Mouse (Mus musculus) forebrain, embryonic 11.5 days (tissue): ENCODE measurements around the gene Tmem217. TPM values are rescaled to one million over a fixed set of nuclear protein-coding genes. Genes with fewer than 3 reads are reported as not detected.
A peak's percentile ranks its signal among the peaks of the same experiment; 100 is the strongest.
"Not testable (repeated sequence)": the region's sequence is repeated elsewhere in the genome, so short reads cannot be mapped to it uniquely, and the experiment has no call there.

Source experiments
- ATAC-seq: fragments of 200-750 bp; cut with Nextera tagmentation; replicated peaks from 2 replicates; pipeline ENCODE4 v1.8.0; 2017; ENCODE audit warnings: moderate TSS enrichment; ENCODE audit not compliant: low FRiP score
- DNase-seq: peaks from one replicate; pipeline ENCODE4 v3.0.0-alpha.2; 2017; ENCODE audit warnings: low spot score
- H3K27ac ChIP-seq: fragments of 300-500 bp; sonication (generic); 2 replicates; pipeline ENCODE4 v1.5.1; 2014; ENCODE audit warnings: low read depth, low read length
- H3K27me3 ChIP-seq: fragments of 300-500 bp; sonication (generic); 2 replicates; pipeline ENCODE4 v1.6.1; 2014; ENCODE audit warnings: mild to moderate bottlenecking, low read length, mixed read lengths; ENCODE audit not compliant: control insufficient read depth, insufficient read depth
- H3K36me3 ChIP-seq: fragments of 300-500 bp; sonication (generic); 2 replicates; pipeline ENCODE4 v1.6.1; 2014; ENCODE audit warnings: mild to moderate bottlenecking, low read length, moderate library complexity, mixed read lengths; ENCODE audit not compliant: control insufficient read depth, insufficient read depth
- H3K4me1 ChIP-seq: fragments of 300-500 bp; sonication (generic); replicated peaks from 2 replicates; pipeline ENCODE4 v1.6.1; 2014; ENCODE audit warnings: low read length, mixed read lengths; ENCODE audit not compliant: control insufficient read depth, insufficient read depth
- H3K4me2 ChIP-seq: fragments of 300-500 bp; sonication (generic); 2 replicates; pipeline ENCODE4 v1.6.1; 2014; ENCODE audit warnings: low read depth, mild to moderate bottlenecking, low read length, moderate library complexity, mixed read lengths; ENCODE audit not compliant: severe bottlenecking
- H3K4me3 ChIP-seq: fragments of 300-500 bp; sonication (generic); 2 replicates; pipeline ENCODE4 v1.5.1; 2014; ENCODE audit warnings: low read depth, low read length
- H3K9ac ChIP-seq: fragments of 300-500 bp; sonication (generic); 2 replicates; pipeline ENCODE4 v1.6.1; 2014; ENCODE audit warnings: low read length
- H3K9me3 ChIP-seq: fragments of 300-500 bp; sonication (generic); 2 replicates; pipeline ENCODE4 v1.6.1; 2016; ENCODE audit warnings: low read length, mixed read lengths; ENCODE audit not compliant: control insufficient read depth
- WGBS: fragments of 180-500 bp; shearing (Covaris S2); extraction: QIAGEN DNeasy Blood & Tissue Kit; methylation state at CpG from one replicate; pipeline ENCODE4 v1.1.7; 2014; 5-methylcytosine and 5-hydroxymethylcytosine counted together
- polyA plus RNA-seq: library from polyadenylated mRNA; unstranded; fragments of >200 nt; fragmentation: Nextera tagmentation; extraction: Ambion mirVana; gene quantifications from 2 replicates; pipeline ENCODE4 v1.2.1, GENCODE M21; 2014

Tmem217 gene
- polyA plus RNA-seq, 1 experiment from 2014 or later: 0.71 TPM

- no peaks in the 10 kb centered on the region for H3K27me3 ChIP-seq
- ATAC-seq (no peak), DNase-seq (no peak)
- H3K27ac ChIP-seq: no peak overlapping the region
- no peaks in the 10 kb centered on the region for H3K9me3 ChIP-seq
- no peaks in the 10 kb centered on the region for H3K4me1 ChIP-seq
- WGBS: 76% methylated on average over 5 of the region's 5 CpGs
- H3K9ac ChIP-seq: no peak overlapping the region
- no peaks in the 10 kb centered on the region for H3K36me3 ChIP-seq
- no peak overlapping the region for H3K4me3 ChIP-seq
- H3K4me2 ChIP-seq: no peak overlapping the region
Observed at GRCm38 (mm10) chr17:29503700-29504099, 48.5 kb downstream of the Tmem217 start.

- 22% methylated on average over 32 of the region's 32 CpGs for WGBS
- no peak overlapping the region for H3K4me2 ChIP-seq
- H3K27me3 ChIP-seq: no peaks in the 10 kb centered on the region
- H3K4me3 ChIP-seq: no peak overlapping the region
- no peaks in the 10 kb centered on the region for H3K9me3 ChIP-seq
- no peaks in the 10 kb centered on the region for H3K36me3 ChIP-seq
- ATAC-seq (no peak), DNase-seq (no peak)
- no peak overlapping the region for H3K9ac ChIP-seq
- H3K4me1 ChIP-seq: no peaks in the 10 kb centered on the region
- no peak overlapping the region for H3K27ac ChIP-seq
Observed at GRCm38 (mm10) chr17:29502669-29503665, 49.2 kb downstream of the Tmem217 start.

- Histone ChIP-seq H3K4me1 (no peaks in the 10 kb centered on the region), H3K27me3 (no peaks in the 10 kb centered on the region), H3K4me2 (no peak overlapping the region), H3K4me3 (no peak overlapping the region), H3K9me3 (no peaks in the 10 kb centered on the region), H3K27ac (no peak overlapping the region), H3K9ac (no peak overlapping the region), H3K36me3 (no peaks in the 10 kb centered on the region)
- DNase-seq (no peak), ATAC-seq (no peak)
- 80% methylated on average over 7 of the region's 7 CpGs for WGBS
Observed at GRCm38 (mm10) chr17:29502005-29502668, 50.0 kb downstream of the Tmem217 start.

GRCm38 (mm10) chr17:29500802-29501469 is 51.2 kb downstream of the Tmem217 start:
- H3K27ac ChIP-seq: no peak overlapping the region

GRCm38 (mm10) chr17:29500243-29500740 is 51.9 kb downstream of the Tmem217 start:
- WGBS: 76% methylated on average over 7 of the region's 7 CpGs
- Histone ChIP-seq H3K4me2 (no peak overlapping the region), H3K9me3 (no peaks in the 10 kb centered on the region), H3K27ac (0 out of 2 replicates have a peak overlapping the region, but pooled peaks have one; percentile 41), H3K4me3 (no peak overlapping the region), H3K36me3 (no peaks in the 10 kb centered on the region), H3K9ac (no peak overlapping the region), H3K4me1 (no peaks in the 10 kb centered on the region), H3K27me3 (no peaks in the 10 kb centered on the region)
- DNase-seq (no peak), ATAC-seq (no peak)

More at GRCm38 (mm10) chr17:29500802-29501469, 51.2 kb downstream of the Tmem217 start:
- DNase-seq: no peak
- Histone ChIP-seq H3K27me3 (no peaks in the 10 kb centered on the region), H3K36me3 (no peaks in the 10 kb centered on the region), H3K4me3 (no peak overlapping the region), H3K4me1 (no peaks in the 10 kb centered on the region), H3K9me3 (no peaks in the 10 kb centered on the region), H3K9ac (no peak overlapping the region), H3K4me2 (no peak overlapping the region)
- no peak for ATAC-seq
- WGBS: 77% methylated on average over 17 of the region's 17 CpGs

- no peaks in the 10 kb centered on the region for H3K9me3 ChIP-seq
- no peaks in the 10 kb centered on the region for H3K27me3 ChIP-seq
- H3K27ac ChIP-seq: no peak overlapping the region
- H3K9ac ChIP-seq: no peak overlapping the region
- DNase-seq: no peak
- H3K4me3 ChIP-seq: no peak overlapping the region
- 86% methylated on average over 6 of the region's 6 CpGs for WGBS
- H3K4me2 ChIP-seq: no peak overlapping the region
- no peak for ATAC-seq
- peaks cover 2% of the 10 kb centered on the region for H3K4me1 ChIP-seq
- no peaks in the 10 kb centered on the region; the same call in 1 of the 2 replicates for H3K36me3 ChIP-seq
Observed at GRCm38 (mm10) chr17:29499511-29499910, 52.7 kb downstream of the Tmem217 start.

- H3K9ac ChIP-seq, H3K4me3 ChIP-seq, H3K4me2 ChIP-seq, H3K9me3 ChIP-seq, DNase-seq, H3K36me3 ChIP-seq, ATAC-seq, H3K4me1 ChIP-seq, H3K27ac ChIP-seq, H3K27me3 ChIP-seq: not testable (repeated sequence)
- WGBS: 59% methylated on average over 2 of the region's 2 CpGs
Observed at GRCm38 (mm10) chr17:29498952-29499351, 53.2 kb downstream of the Tmem217 start.

- H3K27ac ChIP-seq: no peak overlapping the region
Observed at GRCm38 (mm10) chr17:29498028-29498427, 54.2 kb downstream of the Tmem217 start.

More at GRCm38 (mm10) chr17:29498028-29498427, 54.2 kb downstream of the Tmem217 start:
- H3K36me3 ChIP-seq: peaks cover 5% of the 10 kb centered on the region; the same call in 1 of the 2 replicates
- no peaks in the 10 kb centered on the region for H3K9me3 ChIP-seq
- DNase-seq: no peak
- no peaks in the 10 kb centered on the region for H3K27me3 ChIP-seq
- H3K9ac ChIP-seq: no peak overlapping the region
- ATAC-seq: no peak
- no peak overlapping the region for H3K4me3 ChIP-seq
- peaks cover 2% of the 10 kb centered on the region for H3K4me1 ChIP-seq
- WGBS: 77% methylated on average over 4 of the region's 4 CpGs
- no peak overlapping the region for H3K4me2 ChIP-seq
